Mouse (Mus musculus): ENCODE results near the gene Eps8l1. TPM values are rescaled to one million over a fixed set of nuclear protein-coding genes. Genes with fewer than 3 reads are reported as not detected.
A peak's percentile ranks its signal among the peaks of the same experiment; 100 is the strongest.

Gene Eps8l1
- polyA plus RNA-seq, 1 experiment from 2014 or later, result 11.4 TPM

DNA sequence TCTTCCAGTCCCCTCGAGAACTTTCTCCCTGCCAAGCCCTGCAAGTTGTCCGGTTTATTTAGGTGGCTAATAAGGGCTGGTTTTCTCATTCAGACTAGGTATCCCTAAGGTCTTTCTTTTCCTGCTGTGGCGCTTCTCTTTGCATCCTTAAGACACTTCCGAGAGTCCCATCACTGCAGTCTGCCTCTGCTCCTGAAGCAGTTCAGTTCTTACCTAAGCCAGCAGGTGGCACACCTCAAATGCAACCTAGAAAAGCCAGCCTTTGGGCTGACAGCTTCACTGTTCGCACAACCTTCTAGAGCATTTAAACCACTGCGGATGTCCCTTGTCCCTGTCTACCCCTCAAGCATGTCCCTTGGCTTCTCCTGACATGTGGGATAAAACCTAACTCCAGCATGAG is 19.2 kb downstream of the Eps8l1 start:
- Histone ChIP-seq H3K36me3 (peaks cover 39% of the 10 kb centered on the region), H3K4me1 (peaks cover 18% of the 10 kb centered on the region), H3K4me2 (no peak overlapping the region), H3K9me3 (no peaks in the 10 kb centered on the region), H3K27ac (no peak overlapping the region), H3K4me3 (no peak overlapping the region), H3K27me3 (peaks cover 14% of the 10 kb centered on the region), H3K9ac (no peak overlapping the region)
- WGBS, result 28% methylated on average over 6 of the region's 6 CpGs
- no peak for ATAC-seq (ENCODE audit: insufficient number of reproducible peaks, low FRiP score, low TSS enrichment, low read depth)

DNA sequence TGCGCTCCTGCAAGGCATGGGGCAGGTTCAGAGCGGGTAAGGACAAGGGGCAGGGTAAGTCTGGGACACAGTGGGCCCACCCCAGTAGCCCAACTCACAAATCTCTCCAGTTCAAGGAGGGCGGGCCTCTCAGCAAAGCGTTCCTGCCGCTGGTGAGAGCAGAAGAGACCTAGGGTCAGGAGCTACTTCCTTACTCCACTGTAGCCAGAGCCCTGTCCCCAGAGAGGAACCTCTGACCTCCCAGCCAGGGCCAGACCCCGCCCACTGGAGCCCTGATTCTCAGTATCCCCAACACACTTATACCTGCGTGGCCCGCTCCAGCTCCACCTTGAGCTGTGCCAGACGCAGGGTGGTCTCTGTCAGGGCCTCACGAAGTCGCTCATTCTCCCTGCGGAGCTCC is 21.8 kb downstream of the Eps8l1 start:
- Histone ChIP-seq H3K27ac (no peak overlapping the region), H3K36me3 (peaks cover 63% of the 10 kb centered on the region), H3K9ac (no peak overlapping the region), H3K4me2 (no peak overlapping the region), H3K4me3 (no peak overlapping the region), H3K27me3 (no peaks in the 10 kb centered on the region), H3K9me3 (no peaks in the 10 kb centered on the region), H3K4me1 (peaks cover 18% of the 10 kb centered on the region)
- ATAC-seq (ENCODE audit: insufficient number of reproducible peaks, low FRiP score, low TSS enrichment, low read depth), result no peak
- WGBS, result 86% methylated on average over 12 of the region's 12 CpGs

DNA sequence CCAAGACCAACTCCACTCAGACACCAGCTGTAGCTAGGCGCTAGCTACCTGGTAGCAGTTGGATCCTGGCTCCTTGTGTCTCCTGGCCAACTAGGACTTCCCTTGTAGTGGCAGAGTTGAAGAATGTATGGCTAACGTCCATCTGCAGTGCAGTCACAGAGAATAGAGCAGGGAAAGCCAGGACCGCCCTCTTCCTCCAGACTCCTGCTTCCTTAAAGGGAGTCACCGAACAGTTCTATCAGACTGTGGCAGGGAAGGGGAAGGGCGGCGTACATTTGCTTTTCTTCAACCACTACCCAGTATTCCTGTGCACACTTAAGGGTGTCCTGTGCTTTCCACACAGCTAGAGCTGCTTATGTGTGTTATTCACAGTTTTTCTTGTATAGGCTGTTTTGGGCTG is 30.8 kb downstream of the Eps8l1 start:
- H3K4me2 ChIP-seq, result no peak overlapping the region
- H3K4me3 ChIP-seq, result no peak overlapping the region
- 77% methylated on average over 6 of the region's 6 CpGs for WGBS
- H3K27ac ChIP-seq, result peak overlapping the region; percentile 50
- no peaks in the 10 kb centered on the region for H3K27me3 ChIP-seq
- H3K9me3 ChIP-seq, result no peaks in the 10 kb centered on the region
- no peak for ATAC-seq (ENCODE audit: insufficient number of reproducible peaks, low FRiP score, low TSS enrichment, low read depth)
- peaks cover 60% of the 10 kb centered on the region for H3K36me3 ChIP-seq
- no peak overlapping the region for H3K9ac ChIP-seq
- H3K4me1 ChIP-seq, result peaks cover 15% of the 10 kb centered on the region

DNA sequence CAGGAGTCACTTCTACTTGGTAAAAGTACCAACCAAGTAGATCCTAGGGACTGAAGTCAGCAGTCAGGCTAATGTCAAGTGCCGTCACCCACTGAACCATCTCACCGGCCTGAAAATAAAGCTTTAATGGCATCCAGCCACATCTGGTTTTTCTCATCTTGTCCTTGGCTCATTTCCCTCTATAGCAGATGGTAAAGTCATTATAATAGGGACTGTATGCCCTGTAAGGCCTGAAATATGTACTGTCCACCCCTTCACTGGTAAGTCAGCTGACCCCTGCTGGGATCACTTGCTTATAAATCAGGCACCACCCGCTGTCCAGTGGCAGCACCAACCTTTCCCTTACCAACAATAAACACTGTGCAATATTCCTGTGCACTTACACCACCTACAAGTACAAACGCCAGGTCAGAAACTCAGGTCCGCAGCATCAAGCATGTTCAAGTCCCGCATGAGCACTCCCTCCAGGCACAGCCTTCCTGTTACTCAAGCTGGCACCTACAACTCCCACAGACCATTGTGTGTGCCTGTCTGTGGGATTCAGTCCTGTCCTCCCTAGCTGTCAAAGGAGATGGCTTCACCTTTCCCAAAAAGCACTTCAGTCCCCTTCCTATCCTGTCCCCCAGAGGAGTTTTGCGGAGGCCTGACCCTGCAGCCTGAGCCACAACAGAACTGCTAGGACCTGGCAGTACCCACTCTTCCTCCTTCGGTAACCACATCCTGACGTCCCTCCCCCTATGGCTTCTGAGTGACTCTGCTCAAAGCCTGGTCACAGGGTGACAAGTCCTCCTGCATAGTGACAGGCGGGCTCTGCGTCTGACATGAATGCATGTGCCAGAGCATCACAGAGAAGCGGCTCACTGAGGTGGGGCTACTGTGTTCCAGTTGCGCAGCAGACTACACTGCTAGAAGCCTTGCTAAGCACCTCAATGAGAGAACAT is 32.1 kb downstream of the Eps8l1 start:
- no peak overlapping the region for H3K4me3 ChIP-seq
- H3K27ac ChIP-seq, result no peak overlapping the region
- H3K4me1 ChIP-seq, result peaks cover 15% of the 10 kb centered on the region
- no peak overlapping the region for H3K4me2 ChIP-seq
- H3K36me3 ChIP-seq, result peaks cover 61% of the 10 kb centered on the region
- WGBS, result 74% methylated on average over 13 of the region's 13 CpGs
- no peaks in the 10 kb centered on the region for H3K9me3 ChIP-seq
- ATAC-seq (ENCODE audit: insufficient number of reproducible peaks, low FRiP score, low TSS enrichment, low read depth), result no peak
- no peak overlapping the region for H3K9ac ChIP-seq
- no peaks in the 10 kb centered on the region for H3K27me3 ChIP-seq

DNA sequence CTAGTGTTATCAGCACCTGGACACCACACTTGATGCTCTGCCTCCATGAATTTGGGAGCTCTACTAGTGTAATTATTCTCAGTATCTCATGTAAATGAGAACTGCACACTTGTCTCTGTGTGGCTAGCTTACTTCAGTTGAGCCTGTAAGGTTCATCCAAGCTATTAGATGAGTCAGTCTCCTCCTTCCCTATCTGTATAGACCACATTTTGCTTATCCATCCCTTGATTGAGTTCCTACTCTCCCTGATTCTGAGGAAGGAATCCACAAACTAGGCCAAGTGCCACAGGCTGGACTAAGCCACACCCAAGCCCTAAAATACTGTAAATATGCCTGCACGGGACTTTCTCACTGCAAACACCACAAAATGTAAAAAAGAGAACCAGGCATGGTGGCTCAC is 33.5 kb downstream of the Eps8l1 start:
- H3K9ac ChIP-seq, result no peak overlapping the region
- no peak overlapping the region for H3K27ac ChIP-seq
- no peak overlapping the region for H3K4me2 ChIP-seq
- peaks cover 49% of the 10 kb centered on the region for H3K36me3 ChIP-seq
- peaks cover 25% of the 10 kb centered on the region for H3K4me1 ChIP-seq
- ATAC-seq (ENCODE audit: insufficient number of reproducible peaks, low FRiP score, low TSS enrichment, low read depth), result no peak
- WGBS, result 73% methylated on average over 1 of the region's 1 CpGs
- H3K27me3 ChIP-seq, result no peaks in the 10 kb centered on the region
- H3K9me3 ChIP-seq, result no peaks in the 10 kb centered on the region
- H3K4me3 ChIP-seq, result no peak overlapping the region

DNA sequence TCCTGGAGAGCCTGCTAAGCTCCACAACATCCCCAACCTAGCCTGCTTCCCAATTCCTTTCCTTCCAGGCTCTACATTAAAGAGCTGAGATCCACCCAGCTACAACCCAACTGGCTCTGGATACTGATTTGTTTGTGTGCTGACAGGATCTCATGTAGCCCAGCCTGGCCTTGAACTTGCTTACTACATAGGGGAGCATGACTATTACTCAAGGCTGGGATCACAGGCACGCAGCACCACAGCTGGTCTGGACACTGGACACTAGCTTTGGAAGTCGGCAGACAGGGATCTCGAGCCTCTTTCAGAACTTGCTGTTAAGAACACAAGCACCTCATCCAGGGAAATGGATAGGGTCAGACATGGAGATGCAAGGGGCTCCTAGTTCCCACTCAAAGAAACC is 36.0 kb downstream of the Eps8l1 start:
- Histone ChIP-seq H3K4me3 (no peak overlapping the region), H3K27ac (no peak overlapping the region), H3K9me3 (no peaks in the 10 kb centered on the region), H3K36me3 (peaks cover 36% of the 10 kb centered on the region), H3K4me2 (no peak overlapping the region), H3K9ac (no peak overlapping the region), H3K27me3 (no peaks in the 10 kb centered on the region), H3K4me1 (peaks cover 39% of the 10 kb centered on the region)
- WGBS, result 95% methylated on average over 3 of the region's 3 CpGs
- no peak for ATAC-seq (ENCODE audit: insufficient number of reproducible peaks, low FRiP score, low TSS enrichment, low read depth)

DNA sequence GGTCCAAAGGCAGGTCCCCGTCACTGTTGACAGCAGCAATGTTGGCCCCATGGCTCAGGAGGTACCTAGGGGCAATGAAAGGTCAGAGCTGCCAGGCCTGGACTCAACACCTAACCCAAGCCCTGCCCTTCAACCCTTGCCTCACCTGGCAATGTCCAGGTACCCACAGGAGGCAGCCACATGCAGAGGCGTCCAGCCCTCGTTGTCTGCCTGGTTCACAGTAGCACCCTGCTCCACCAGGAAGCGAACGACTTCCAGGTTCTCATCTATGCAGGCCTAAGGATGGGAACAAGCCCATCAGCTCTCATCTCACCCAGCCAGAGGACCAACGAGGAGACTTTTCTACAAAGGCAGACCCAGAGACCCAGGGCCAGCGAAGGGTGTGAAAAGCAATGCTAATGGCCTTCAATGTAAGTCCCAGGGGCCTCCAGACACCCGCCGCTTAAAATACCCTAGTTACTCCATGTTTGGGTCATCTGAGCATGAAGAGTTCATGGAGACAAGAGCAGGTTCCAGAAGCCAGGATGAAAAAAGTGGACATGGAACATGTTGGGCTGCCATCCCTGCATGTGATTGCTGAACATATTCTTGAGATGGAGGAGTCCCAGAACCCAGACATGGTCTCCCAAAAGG is 36.9 kb downstream of the Eps8l1 start:
- Histone ChIP-seq H3K9me3 (no peaks in the 10 kb centered on the region), H3K9ac (no peak overlapping the region), H3K4me1 (peaks cover 37% of the 10 kb centered on the region), H3K27me3 (no peaks in the 10 kb centered on the region), H3K4me2 (no peak overlapping the region), H3K27ac (no peak overlapping the region), H3K36me3 (peaks cover 36% of the 10 kb centered on the region), H3K4me3 (no peak overlapping the region)
- WGBS, result 89% methylated on average over 9 of the region's 9 CpGs
- ATAC-seq (ENCODE audit: insufficient number of reproducible peaks, low FRiP score, low TSS enrichment, low read depth), result no peak

DNA sequence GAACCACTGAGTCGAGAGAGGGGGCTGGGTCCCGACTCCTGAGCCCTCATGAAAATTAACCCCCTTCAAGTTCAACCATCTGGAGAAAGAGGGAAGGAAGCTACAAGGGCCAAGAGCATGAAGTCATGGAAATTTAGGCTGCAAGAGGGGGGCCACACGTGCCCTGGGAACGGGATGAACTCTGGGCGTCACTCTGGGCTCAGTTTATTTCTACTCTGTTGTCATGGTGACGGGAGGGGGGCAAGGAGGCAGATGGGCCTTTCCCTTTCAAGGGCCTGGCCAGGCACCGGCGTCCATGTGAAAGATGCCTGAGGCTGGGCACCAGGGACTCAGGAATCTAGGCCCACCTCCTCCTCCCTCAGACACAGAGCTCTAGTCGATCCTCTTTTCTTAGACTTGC is 37.8 kb downstream of the Eps8l1 start:
- Histone ChIP-seq H3K4me1 (peaks cover 29% of the 10 kb centered on the region), H3K27me3 (no peaks in the 10 kb centered on the region), H3K9me3 (no peaks in the 10 kb centered on the region), H3K4me3 (no peak overlapping the region), H3K27ac (peak overlapping the region; percentile 48; the same call in 1 of the 2 replicates), H3K4me2 (peak overlapping the region; percentile 17), H3K36me3 (peaks cover 29% of the 10 kb centered on the region), H3K9ac (no peak overlapping the region)
- 14% methylated on average over 9 of the region's 9 CpGs for WGBS
- ATAC-seq (ENCODE audit: insufficient number of reproducible peaks, low FRiP score, low TSS enrichment, low read depth), result peak; percentile 61

DNA sequence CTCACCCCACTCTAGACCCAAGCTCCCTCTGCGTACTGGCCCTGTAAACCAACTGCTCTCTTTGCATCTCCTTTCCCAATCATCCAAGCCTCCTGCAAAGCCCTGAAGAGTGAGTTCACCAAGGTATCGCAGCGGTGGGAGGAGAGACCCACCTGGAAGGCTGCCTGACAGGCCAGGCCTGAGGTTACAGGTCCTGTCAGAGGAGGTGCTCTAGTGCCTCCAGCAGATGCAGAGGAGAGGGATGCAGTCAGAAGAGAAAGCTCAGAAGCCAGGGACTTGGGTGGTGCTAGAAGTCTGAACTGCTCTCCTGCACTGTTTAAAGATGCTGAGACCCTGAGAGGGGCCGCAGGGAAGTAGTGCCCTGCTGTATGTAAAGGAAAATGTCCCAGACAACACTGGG is 38.6 kb downstream of the Eps8l1 start:
- peak overlapping the region; percentile 48 for H3K27ac ChIP-seq
- H3K4me1 ChIP-seq, result peaks cover 29% of the 10 kb centered on the region
- peak overlapping the region; percentile 67; the same call in 1 of the 2 replicates for H3K4me2 ChIP-seq
- WGBS, result 86% methylated on average over 4 of the region's 4 CpGs
- peak overlapping the region; percentile 5; the same call in 1 of the 2 replicates for H3K4me3 ChIP-seq
- peaks cover 28% of the 10 kb centered on the region for H3K36me3 ChIP-seq
- H3K9ac ChIP-seq, result 0 out of 2 replicates have a peak overlapping the region, but pooled peaks have one; percentile 10
- no peaks in the 10 kb centered on the region for H3K27me3 ChIP-seq
- ATAC-seq (ENCODE audit: insufficient number of reproducible peaks, low FRiP score, low TSS enrichment, low read depth), result no peak
- no peaks in the 10 kb centered on the region for H3K9me3 ChIP-seq

DNA sequence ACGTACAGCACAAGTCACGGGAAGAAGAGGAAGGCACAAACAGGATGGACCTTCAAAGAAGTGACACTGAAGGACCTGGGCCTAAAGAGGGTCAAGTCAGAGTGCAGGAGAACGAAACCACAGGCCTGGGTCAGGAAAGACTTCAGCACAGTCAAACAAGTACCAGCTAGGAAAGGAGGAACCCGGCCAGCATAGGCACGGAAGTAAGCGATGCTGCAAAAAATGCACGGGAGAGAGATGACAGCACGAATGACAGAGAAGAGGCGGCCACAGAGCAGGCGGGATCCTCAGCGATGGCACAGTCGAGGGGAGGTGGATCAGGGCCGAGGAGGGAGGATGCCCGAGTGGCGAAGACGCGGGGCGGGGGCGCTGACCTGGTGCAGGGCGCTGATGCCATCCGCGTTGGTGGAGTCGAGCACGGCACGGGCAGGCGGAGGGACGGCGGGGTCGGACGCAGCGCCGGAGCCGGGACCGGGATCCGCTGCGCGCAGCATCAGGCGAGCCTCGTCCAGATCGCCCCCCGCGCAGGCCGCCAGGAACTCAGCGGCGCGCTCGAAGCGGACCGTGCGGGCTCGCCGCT is 40.5 kb downstream of the Eps8l1 start:
- peaks cover 16% of the 10 kb centered on the region; the same call in 1 of the 2 replicates for H3K36me3 ChIP-seq
- H3K27ac ChIP-seq, result peak overlapping the region; percentile 88
- H3K4me1 ChIP-seq, result peaks cover 29% of the 10 kb centered on the region
- WGBS, result under 1% methylated on average over 51 of the region's 52 CpGs
- H3K4me3 ChIP-seq, result peak overlapping the region; percentile 88
- peak overlapping the region; percentile 67 for H3K4me2 ChIP-seq
- H3K9ac ChIP-seq, result peak overlapping the region; percentile 86
- H3K9me3 ChIP-seq, result no peaks in the 10 kb centered on the region
- ATAC-seq (ENCODE audit: insufficient number of reproducible peaks, low FRiP score, low TSS enrichment, low read depth), result 0 out of 2 replicates have a peak, but pooled peaks have one; percentile 12
- H3K27me3 ChIP-seq, result no peaks in the 10 kb centered on the region

DNA sequence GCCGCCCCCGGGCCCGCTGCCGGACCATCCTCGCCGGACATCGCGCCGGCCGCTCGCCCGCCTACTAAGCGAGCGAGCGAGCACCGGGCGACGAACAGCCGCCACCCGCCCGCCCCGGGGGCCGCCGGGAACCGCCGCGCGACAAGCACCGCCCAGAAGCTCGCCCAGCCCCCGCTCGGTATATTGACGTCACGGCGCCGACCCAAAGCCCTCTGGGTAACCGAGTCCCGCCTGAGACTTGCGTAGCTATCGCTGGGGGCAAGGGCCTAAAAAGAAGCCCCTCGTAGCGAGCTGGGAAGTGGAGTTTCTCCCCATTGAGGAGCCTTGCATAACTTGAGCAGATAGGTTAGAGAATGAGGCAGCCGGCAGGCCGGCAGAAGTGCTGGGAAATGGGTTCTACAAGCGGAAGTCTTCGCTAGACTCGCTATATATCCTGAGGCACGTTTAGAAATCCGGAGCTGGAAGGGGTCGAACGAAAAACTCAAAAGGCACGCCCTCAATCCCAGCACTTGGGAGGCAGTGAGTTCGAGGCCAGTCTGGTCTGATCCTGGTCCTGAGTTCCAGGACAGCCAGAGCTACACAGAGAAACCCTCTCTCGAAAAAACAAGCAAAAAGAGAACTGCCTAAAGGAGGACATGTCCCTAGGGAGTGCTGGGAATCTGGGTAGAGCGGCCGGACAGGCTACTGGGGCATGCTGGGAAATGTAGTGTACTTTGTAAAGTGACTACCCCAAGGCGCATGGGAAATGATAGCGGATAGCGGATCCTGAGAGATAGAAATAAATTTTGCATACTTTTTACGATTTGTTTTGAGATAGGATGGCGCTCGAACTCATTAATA is 41.3 kb downstream of the Eps8l1 start, which contains the start of gene Ppp1r12c:
Gene Ppp1r12c (minus strand): TSS at position 123 of the 840 bp plus-strand sequence.
- peak within 1 kb of the TSS; percentile 88 for H3K27ac ChIP-seq
- H3K9ac ChIP-seq, result peak within 1 kb of the TSS; percentile 86
- H3K9me3 ChIP-seq, result no peaks in the 10 kb centered on the region
- H3K4me2 ChIP-seq, result peak within 1 kb of the TSS; percentile 67
- H3K36me3 ChIP-seq, result peaks cover 8% of the 10 kb centered on the region; the same call in 1 of the 2 replicates
- peak within 1 kb of the TSS; percentile 88 for H3K4me3 ChIP-seq
- H3K27me3 ChIP-seq, result no peaks in the 10 kb centered on the region
- peak; percentile 88 for ATAC-seq (ENCODE audit: insufficient number of reproducible peaks, low FRiP score, low TSS enrichment, low read depth)
- peaks cover 29% of the 10 kb centered on the region for H3K4me1 ChIP-seq
- WGBS, result under 1% methylated on average over 61 of the region's 62 CpGs
